Mouse (Mus musculus) lung, adult 18-20 months (tissue): ENCODE data around the gene Cd200r1.
A peak's percentile ranks its signal among the peaks of the same experiment; 100 is the strongest.

ENCODE experiments used
- DNase-seq, 2 experiments: peaks; one replicate each; pipeline ENCODE4 v3.0.0; 2022; ENCODE audit warnings: mixed read lengths in 2 of 2

Gene Cd200r1

DNA sequence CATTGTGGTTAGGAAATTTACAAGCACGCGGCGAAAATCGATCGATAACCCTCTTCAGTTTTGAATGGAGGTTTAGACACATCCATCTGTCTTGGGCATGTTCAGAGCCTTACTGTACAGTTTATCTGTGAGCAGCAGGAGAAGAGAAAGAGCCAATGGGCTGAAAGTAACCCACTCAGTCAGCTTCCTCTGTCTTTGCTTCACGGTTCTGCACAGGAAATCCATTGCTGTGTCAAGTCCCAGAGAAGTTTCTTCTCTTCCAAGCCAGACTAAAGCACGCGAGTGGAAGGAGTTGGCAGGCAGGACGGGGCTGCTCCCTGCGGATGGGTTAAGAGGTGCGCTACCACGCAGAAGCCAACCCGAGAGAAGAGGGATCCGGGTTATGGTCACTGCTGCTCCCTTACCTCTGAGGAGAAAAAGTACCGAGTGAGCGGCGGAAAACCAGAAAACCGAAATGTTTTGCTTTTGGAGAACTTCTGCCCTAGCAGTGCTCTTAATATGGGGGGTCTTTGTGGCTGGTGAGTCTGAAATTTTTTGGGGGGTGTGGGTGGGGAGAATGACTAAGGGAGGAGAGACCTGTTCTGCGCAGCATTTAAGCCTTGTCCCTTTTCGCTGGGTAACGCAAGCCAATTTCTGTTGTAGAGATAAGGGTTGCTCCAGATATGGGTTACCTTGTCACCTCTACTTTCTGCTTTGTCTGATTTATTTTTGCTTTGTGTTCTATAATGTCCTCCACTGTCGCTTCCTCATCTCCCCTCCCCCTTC lies at the start of gene Cd200r1:
Cd200r1 (plus strand) TSS at position 182 of the 765 bp plus-strand sequence.
- no peak for DNase-seq

DNA sequence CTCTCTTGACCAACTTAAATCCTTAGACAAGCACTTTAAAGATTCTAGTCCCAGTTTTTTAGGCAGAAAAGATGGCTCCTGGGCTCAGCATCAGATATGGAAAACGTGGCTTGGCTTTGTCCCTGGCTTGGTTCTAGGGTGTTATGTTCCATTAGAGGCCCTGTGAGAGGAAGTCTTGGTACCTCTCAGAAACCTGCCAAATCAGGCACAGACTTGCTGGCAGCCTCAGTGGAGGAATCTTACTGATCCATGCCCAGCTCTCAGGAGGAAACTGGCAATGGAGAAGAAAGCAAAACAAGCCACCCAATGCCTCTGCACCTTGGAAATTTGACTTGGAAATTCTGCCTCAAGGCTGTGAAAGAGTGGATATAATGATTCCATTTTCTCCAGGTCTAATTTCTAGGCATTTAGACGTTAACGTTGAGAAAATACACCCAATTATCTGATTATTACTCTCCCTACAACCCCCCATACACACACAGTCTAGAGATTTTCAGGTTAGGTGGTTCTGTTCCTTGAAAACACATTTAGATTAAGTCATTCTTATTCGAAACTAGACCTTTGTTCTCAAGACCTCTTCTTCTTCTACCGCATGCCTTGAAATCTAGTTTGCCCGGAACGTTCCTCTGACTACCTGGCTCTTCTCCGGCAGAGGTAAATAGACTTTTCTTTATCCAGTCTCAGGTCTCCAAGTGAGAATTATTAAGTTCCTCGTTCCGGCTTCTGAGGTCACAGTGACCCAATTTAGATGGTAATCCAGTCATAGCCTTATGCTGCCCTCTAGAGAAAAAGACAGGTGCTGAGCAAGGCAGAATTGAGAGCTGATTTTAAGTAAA lies 49.0 kb upstream of the Cd200r1 start:
- DNase-seq = peak; percentile 15 to 53

DNA sequence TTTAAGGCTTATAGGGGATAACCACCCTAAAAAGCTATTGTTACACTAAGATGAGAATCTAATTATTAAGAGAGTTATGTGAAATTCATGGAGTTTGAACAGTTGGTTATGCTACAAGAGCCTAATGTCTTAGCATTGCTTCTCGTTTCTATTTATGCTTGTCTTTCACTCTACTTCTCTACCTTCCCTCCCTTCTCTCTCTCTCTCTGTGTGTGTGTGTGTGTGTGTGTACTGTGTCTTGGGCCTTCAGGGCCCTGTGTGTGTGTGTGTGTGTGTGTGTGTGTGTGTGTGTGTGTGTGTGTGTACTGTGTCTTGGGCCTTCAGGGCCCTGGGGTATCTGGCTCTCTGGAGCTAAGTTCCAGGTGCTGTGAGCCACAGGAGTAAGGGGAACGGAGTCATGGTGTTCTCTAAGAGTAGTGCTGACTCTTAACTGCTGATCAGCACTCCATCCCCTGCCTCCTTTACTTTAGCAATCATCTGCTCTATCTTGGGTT lies 48.3 kb upstream of the Cd200r1 start:
- no peak for DNase-seq

DNA sequence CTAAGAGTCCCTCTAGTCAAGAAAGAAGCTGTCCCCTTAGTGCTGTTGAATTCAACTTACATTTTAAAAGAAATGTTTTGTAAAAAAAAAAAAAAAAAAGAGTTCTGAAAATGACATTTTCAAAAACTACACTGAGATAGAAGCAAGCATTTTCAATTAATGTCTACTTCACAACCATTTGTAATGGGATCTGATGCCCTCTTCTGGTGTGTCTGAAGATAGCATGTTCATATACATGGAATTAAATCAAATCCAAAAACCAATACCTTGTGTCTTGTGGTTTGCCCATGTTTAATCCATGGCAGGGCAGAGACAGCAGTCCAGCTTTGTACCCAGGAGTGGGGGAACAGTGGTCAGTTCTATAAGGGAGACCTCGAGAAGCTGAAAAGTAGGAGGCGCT lies 47.7 kb upstream of the Cd200r1 start:
- no peak for DNase-seq

DNA sequence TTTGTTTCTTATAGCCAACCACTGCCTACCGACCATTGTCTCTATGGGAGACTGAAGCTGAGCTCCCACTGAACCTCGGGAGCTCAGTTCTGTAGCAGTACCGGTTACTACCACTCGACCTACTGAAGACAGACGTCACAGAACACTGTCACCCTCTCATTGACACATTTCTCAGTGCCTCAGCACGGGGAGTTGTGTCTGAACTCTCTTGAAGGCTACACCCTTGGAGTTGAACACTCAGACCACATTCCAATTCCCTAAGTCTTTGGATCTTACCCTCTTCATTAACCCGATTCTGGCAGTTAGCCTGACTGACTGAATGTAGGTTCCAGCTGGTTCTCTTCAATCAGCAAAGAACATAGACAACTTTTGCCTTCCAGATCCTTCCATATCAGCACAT lies 46.2 kb upstream of the Cd200r1 start:
- DNase-seq = peak in 1 of 2 experiments; percentile 34

DNA sequence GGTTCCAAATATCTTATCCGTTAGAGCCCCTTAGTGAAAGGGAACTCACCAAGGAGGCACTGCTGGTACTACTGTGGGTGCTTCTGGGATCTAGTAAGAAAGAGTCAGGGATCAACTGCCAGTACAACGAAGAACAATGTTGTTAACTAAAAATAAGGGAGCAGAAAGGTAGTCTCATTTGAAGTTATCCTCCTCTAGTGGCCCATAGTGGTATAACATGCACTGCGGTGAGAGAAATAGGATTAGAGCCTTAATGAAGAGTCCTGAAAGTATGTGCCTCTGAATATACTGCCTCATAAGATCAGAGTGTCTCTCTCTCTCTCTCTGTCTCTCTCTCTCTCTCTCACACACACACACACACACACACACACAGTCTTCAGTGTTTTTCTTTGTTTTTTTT lies 45.0 kb upstream of the Cd200r1 start:
- DNase-seq = no peak

DNA sequence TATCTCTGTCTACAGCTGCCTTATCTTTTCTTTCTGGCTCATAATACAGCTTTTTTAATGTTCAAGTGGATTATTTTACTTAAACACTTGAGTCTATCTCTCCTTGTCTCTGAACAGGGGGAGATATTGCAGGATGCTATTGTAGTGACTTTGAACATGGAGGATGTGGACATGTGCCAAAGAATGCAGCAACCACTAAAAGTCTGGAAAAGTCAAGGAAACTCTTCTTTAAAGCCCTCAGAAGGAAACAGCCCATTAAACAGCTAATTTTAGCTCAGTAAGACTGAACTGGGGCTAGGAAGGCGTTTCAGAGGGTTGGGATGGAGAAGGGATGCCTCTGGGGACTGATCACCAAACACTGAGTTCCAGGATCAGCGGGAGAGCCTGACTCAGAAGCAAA lies 42.9 kb upstream of the Cd200r1 start:
- DNase-seq = no peak

DNA sequence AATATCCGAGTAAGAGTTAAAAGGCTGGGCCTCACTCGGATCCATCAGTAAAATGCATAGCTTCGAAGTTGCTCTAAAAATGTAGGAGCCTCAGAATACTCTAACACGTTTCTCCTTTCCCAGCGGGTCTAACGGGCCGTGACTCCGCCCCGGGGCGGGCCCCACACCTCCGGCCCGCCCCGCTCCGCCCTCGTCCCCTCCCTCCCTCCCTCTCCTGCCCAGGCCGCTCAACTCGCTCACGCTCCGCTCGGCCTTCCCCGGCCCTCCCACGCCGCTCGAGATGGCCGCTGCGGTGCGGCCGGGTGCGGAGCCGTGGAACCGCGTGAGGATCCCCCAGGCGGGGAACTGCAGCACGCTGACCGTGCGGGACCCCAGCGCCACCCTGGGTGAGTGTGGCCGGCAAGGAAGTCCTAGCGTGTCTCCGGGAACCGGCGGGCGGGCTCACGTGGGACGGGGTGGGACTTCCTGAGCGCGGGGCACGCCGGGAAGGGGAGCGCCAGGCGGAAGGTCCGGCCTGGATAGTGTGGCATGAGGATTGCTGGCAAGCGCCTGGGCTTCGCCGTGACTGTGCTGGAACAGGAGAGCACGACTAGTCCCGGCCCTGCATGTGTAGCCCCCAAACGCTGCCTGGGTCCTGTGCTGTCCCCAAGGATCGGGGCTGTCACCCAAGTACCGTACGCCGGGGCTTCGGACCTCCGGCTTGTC lies 41.3 kb upstream of the Cd200r1 start, which contains the start of gene Nepro:
Nepro (plus strand) TSS at position 219 of the 705 bp plus-strand sequence.
- DNase-seq = peak; percentile 95

DNA sequence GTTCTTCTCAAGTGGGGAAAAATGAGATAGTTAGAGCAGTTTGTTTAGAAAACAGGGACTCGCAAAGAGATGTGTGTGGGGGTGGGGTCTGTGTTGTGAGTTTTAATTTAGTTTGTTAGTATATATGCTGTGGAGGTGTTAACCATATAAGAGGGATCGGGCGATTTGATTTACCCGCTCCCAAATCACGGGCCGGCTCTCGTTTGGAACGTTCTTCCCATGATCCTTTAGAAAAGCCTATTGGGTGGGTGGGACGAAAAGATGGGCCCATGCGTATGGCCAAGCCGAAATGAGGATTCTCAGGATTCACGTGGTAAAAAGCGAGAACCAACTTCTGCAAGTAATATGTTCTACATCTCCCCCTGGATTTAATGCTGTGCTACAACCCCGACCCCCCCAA lies 40.7 kb upstream of the Cd200r1 start:
- peak in 1 of 2 experiments; percentile 16 for DNase-seq

DNA sequence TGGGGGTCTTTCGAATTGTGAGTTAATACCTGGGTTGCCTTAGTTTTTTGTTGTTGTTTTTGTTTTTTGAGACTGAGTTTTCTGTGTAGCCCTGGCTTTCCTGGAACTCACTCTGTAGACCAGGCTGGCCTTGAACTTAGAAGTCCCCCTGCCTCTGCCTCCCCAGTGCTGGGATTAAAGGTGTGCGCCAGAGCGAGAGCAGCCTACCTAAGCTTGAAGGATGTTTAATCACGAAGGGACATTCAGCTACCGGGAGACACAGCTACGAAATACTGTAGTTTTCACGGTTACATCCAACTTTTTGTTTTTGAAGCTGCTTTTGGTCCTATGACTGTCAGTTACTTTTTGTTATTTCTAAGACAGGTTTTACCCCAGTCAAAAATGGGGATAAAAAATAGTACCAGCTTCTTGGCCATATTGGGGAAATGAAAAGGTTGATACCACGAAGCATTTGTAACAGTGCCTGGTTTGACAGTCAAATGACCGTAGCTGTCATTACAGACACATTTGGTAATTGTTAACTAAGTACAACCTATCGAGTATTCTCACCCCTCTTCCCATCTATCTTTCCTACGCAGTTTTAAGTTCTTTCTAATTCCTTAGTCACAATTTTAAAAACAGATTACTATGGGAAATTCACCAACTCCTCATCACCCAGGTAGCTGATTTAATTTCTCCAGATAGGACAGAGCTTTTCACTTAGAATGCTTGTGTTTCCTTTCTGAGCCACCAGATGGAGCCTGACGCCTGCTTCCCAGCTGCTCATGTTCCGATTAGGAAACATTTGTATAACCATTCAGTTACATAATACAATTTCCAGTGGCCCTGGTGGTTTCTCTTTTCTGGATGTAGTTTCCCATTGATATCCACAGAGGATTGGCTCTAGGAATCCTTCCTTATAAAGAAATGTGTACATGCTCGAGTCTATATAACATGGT lies 40.0 kb upstream of the Cd200r1 start:
- peak; percentile 73 to 83 for DNase-seq

DNA sequence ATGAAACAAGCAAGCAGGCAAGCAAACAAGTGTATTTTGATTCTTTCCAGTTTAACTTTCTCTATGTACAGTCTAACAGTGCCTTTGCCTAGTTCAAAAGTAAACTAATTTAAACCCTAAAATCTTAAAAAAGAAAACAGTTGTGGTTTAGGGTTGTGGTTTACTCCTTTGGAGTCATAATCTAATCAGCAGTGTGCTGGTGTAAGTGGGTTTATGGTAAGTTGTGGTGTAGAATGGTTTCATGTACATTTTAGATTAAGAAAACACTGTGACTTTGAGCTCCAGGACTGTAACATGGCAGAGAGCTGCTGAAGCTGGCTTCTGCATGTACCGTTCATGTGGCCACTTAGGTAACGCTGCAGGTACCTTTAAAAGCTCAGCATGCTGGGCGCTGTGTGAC lies 38.0 kb upstream of the Cd200r1 start:
- no peak for DNase-seq

DNA sequence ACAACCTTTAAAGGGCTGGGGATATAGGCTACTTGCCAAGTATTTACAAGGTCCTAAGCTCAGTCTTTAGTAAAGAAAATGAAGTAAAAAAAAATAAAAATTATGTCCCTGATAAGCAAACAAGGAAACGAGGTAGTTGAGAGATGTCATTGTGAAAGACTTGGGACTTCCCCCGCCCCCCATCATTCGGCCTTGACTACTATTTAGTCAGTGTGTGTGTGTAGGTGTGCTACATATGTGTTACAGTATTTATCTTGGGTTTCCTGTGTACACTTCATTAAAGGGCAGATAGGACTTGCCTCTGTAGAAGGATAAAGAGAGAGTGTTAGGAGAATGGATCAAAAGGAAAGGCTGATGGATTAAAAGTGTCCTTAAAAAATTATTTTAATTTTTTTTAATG lies 31.5 kb upstream of the Cd200r1 start:
- DNase-seq = no peak

DNA sequence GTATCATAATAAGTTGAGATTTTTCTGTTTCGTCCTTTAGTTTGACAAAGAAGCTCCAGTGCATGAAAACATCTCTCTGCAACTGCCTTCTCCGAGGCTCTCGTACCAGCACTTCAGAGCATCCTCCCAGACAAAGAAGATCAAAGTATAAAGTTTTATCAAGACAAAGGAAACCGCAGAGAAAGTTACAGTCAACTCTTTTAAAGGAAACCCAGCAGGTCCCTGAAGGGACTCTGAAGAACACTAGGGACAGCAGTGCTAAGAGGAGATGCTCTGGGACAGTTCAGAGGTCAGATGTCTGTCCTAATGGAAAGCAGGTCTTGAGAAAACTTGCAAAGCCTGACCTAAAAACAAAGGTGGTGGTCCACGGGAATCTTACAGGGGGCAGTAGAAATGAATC lies 29.9 kb upstream of the Cd200r1 start:
- no peak for DNase-seq

DNA sequence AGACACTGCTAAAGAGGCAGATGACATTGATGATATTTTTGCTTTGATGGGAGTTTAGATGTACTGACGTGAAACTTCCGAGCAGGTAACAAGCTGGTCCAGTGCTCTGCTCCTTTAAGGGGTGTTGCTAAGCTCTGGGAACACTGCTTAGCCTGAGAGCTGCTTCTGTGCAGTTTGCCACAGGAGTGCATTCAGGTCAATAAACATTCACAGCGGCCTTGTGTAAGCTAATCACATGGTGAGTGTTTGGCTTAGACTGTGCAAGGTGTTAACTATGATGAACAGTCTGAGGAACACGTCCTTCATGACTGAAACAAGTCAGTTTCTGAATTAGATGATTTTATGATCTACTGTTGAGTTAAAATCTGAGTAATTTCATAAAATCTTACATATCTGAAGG lies 29.4 kb upstream of the Cd200r1 start:
- DNase-seq = peak in 1 of 2 experiments; percentile 21

DNA sequence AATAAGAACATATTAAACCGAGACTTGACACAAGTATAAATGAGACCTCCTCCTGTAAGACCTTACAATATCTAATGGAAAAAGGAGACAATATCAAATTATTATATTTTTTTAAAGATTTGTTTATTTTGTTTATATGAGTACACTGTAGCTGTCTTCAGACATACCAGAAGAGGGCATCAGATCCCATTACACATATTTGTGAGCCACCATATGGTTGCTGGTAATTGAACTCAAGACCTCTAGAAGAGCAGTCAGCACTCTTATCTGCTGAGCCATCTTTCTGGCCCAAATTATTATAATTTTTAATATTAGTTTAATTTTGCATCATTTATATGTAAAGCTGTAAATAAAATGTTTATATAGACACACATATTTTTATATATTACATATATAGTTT lies 22.8 kb upstream of the Cd200r1 start:
- no peak for DNase-seq

DNA sequence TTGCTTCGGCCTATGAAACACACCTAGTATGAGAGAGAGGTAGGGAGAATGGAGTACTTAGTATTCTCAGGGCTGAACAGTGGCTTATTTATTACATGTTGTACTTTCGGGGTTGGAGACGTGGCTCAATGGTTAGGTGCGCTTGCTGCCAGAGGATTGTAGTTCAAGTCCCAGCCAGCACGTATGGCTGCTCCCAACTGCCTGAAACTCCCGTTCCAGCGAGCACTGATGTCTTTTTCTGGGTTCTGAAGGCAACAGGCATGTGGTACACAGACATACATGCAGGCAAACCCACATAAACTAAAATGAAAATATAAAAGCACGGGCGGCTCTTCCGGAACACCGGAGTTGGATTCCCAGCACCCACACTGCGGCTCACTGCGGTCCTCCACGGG lies 20.1 kb upstream of the Cd200r1 start:
- DNase-seq = peak in 1 of 2 experiments; percentile 9

DNA sequence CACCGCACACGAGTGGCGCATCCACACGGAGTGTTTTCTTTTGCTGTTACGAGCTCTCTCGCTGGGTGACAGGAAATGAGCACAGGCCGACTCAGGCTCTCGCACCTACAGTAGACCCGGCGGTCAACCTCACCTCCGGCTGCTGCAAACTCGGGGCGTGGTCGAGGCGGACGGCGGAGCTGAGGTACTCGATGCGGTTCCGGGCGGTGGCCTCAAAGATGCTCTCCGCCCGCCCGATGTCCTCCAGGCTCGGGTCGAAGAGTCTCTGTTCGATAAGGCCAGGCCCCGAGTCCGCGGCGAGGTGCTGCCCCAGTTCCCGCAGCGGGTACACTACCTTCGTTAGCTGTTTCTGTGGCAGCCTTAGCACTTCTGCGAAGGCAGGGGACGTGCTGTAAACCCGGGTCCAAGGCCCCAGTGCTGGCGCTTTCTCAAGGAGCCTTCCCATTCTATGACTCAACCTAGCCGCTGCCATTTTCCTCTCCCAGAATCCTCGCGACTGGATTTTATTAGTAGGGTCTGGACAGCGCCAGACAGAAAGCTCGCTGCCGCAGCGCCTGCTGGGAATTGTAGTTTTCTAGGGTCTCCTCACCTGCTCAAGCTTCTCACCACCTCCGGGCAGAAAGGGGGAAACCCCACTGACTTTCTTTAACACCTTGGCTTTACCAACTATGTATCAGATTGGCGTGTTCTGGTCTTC lies 19.5 kb upstream of the Cd200r1 start, which contains the start of gene Gtpbp8:
Gtpbp8 (minus strand) TSS at position 498 of the 697 bp plus-strand sequence.
- peak; percentile 89 to 91 for DNase-seq

DNA sequence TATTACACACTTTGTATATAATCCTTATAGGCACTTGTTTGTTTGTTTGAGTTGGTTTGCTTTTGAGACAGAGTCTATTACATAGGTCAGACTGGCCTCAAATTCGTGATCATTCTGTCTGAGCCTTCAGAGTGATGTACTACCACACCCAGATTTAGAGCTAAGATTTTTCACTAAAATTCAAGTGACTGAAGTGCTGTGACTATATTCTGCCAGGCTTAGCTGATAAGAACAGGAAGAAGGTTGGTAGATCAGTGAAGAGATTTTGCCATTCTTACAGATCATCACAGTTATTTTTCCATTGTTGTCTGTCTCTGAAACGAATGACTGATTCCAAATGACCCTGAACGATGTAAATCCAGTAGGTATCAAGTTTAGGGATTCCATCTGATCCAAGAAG lies 17.5 kb upstream of the Cd200r1 start:
- no peak for DNase-seq

DNA sequence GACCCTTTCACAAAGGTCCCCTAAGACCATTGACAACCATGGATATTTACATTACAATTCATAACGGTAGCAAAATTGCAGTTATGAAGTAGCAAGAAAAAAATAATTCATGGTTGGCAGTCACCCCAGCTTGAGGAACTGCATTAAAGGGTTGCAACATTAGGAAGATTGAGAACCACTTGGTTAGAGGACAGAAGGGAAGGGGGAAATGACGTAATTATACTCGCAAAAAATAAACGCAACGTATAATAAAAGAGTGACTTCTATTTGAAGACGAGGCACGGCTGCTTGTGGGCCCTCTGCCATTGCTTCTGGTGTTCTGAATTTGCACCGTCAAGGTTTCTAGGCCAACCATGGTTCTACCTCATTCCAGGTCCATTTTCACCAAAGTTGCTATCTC lies 7.8 kb upstream of the Cd200r1 start:
- no peak for DNase-seq

DNA sequence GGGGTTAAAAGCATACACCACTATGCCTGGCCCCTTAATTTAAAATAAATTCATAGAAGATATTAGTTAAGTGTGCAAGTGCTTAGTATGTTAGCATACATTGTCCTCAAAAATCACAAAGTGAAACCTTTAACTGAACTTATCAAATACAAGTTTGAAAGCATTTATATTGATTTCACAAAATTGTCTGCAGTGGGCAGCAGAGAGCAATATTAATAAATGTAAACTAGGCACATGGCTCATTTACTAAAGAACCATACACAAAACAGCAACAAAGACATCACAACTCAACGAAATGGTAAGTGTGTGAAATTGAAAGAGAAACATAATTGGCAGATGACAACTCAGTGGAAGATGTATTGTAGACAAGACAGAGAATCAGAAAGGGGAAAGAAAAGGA lies 3.7 kb upstream of the Cd200r1 start:
- no peak for DNase-seq

DNA sequence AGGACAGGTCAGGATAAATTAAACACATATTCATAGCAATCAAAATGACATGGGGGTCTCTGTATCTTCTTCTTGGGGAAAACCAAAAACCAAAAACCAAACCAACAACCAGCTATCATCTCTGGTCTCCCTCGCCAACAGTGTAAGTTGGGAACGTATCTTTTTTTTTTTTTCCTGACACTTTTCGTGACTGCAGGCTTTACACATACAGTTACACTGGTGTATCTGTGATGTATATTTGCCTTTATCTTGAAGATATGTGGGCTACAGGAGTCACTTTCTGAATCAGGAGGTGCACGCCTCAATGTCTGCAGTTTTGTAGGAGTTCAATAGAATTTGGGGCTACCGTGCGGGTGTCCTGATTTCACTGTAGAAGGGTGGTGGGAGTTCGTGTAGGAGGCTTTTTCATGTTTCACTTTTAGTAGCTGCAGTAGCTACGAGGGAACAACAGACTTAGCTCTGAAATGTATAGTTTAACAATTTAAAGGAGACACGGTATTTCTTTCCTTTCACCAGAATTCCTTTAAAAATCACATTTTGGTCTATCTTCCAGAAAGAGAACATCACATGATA lies 870 bp downstream of the Cd200r1 start:
- no peak for DNase-seq
